Mouse (Mus musculus) left cerebral cortex, adult 18-20 months (tissue): ENCODE measurements around the gene Exosc6. TPM values are rescaled to one million over a fixed set of nuclear protein-coding genes. Genes with fewer than 3 reads are reported as not detected.

Source experiments
- microRNA-seq, 2 experiments: library from miRNA; unstranded; fragments of <30 nt; microRNA quantifications; one replicate each; pipeline ENCODE4 v1.2.0; 2021
- total RNA-seq, 2 experiments: library from RNA; stranded (reverse); gene quantifications; 2 replicates each; pipeline ENCODE4 v1.2.3; 2021

Gene Exosc6
- total RNA-seq, 2 experiments from 2014 or later = not detected

Small RNA genes lying within 50 kb of the gene (microRNA-seq; reads per million reads assigned to microRNA genes)
- gene Gm24103 = 0 reads per million in 2 experiments
- 0 to 0.50 reads per million in 2 experiments for gene Mir3473d

Other genes with a start within 250 kb of the Exosc6 start
- 10 to 100 TPM; 54.3 to 58.6 TPM for gene Cog4, start 209.7 kb upstream of the Exosc6 start, total RNA-seq
- 10 to 100 TPM; 61.7 to 63.8 TPM for gene Sf3b3, start 209.6 kb upstream of the Exosc6 start, total RNA-seq
- gene Fuk, start 153.9 kb upstream of the Exosc6 start, total RNA-seq = 10 to 100 TPM; 18.8 to 18.9 TPM
- gene St3gal2, start 136.4 kb upstream of the Exosc6 start, total RNA-seq = 10 to 100 TPM; 94.4 to 96.8 TPM
- gene Ddx19a, start 58.5 kb upstream of the Exosc6 start, total RNA-seq = 10 to 100 TPM; 25.9 to 28.7 TPM
- gene Ddx19b, start 24.6 kb upstream of the Exosc6 start, total RNA-seq = 10 to 100 TPM; 21.2 to 22.5 TPM
- 100 to 1,000 TPM in 1 of 2 experiments, 10 to 100 TPM in 1; 94.0 to 102 TPM for gene Aars, start 23.2 kb upstream of the Exosc6 start, total RNA-seq
- gene Clec18a, start 36.1 kb downstream of the Exosc6 start, total RNA-seq = 1 to 10 TPM; 3.6 to 5.5 TPM
- gene Pdpr, start 38.3 kb downstream of the Exosc6 start, total RNA-seq = 10 to 100 TPM; 28.0 to 29.3 TPM
- gene Glg1, start 202.9 kb downstream of the Exosc6 start, total RNA-seq = 100 to 1,000 TPM; 138 to 139 TPM
- 10 to 100 TPM; 22.3 to 23.2 TPM for gene Rfwd3, start 243.9 kb downstream of the Exosc6 start, total RNA-seq